Mouse (Mus musculus): ENCODE data around the gene Orai3. TPM values are rescaled to one million over a fixed set of nuclear protein-coding genes. Genes with fewer than 3 reads are reported as not detected.

Orai3 gene
- polyA plus RNA-seq (2015; fragmentation: Nextera tagmentation; extraction: Ambion mirVana), result 14.0 and 17.9 TPM in 2 replicates

DNA sequence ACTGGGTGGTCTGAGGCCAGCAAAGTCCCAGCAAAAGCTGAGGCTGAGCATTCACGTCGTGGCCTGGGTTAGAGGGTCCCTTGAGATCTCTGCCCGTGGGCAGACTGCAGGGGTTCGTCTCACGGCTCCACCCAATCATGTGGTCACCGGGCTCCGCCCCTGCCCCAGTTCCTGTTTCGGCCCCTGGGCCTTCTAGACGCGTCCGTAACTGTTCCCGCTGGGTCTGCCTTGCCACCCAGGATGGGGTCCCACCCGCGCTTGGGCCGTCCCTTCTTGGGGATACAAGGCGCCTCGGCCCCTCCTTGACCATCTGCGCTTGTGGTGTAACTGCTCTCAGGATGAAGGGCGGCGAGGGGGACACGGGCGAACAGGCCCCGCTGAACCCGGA lies at the start of gene Orai3:
Orai3 (plus strand) TSS at position 165 of the 388 bp plus-strand sequence.

DNA sequence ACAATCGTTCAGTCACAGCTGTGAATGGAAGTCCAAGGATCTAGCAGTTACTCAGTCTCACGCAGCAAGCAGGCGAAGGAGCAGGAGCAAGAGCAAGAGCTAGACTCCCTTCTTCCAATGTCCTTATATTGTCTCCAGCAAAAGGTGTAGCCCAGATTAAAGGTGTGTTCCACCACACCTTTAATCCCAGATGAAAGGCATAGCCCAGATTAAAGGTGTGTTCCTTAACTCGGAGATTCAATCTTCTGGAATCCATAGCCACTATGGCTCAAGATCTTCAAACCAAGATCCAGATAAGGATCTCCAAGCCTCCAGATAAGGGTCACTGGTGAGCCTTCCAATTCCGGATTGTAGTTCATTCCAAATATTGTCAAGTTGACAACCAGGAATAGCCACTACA lies 37.5 kb upstream of the Orai3 start, which contains the start of gene Ctf2:
Ctf2 (minus strand) TSS at position 101 of the 400 bp plus-strand sequence.

DNA sequence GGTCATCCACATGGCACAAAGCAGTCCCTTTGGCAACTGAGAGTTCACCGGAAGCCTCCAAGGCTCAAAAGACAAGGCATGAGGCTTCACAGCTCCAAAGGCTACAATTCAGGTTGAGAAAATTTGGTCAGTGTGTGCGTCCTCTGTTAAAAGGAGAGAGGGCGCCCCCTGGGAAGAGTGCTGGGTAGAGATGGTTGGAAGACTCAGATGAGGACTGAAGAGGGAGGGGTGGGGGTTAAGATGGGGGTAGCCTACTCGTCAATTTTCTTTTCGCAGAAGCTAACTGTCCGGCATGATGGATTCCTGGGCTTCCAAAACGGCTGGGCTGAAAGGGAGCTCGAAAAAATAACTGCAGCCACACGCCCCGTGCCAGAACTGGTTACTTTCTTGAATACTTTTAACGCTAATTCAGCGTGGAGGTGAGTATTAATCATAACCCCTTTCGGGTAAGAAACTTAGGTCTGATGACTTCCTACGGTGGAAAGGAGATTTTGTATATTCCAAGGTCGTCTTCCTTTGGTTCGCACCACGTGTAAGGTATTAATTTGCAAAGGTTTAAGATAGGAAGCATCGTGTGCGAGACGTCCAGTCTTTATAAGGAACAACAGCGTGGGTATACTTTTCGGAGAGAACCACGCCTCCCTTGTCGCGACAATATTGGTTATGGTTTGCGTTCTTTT lies 25.1 kb upstream of the Orai3 start, which contains the start of gene Fbxl19:
Fbxl19 (plus strand) TSS at position 178 of the 680 bp plus-strand sequence.

DNA sequence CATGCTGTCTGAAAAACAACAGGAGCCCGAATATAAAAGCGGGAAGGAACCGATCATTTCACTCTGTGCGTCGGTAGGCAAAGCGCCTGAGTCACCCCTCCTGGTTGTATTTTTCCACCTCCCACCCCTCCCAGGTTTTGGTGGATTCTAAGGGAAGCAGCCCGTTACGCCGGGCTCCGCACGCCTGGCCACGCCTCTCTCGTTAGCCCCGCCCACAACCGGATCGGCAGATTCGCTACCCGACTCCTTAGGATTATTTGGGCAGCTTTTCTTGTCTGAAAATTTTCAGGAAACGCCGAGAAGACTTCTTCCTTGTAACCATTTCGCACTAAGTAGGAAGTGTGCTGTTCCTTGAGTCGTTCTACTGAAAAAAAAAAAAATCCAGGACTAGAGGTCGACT lies 6.8 kb downstream of the Orai3 start, which contains the start of gene Setd1a:
Setd1a (plus strand) TSS at position 245 of the 400 bp plus-strand sequence.

DNA sequence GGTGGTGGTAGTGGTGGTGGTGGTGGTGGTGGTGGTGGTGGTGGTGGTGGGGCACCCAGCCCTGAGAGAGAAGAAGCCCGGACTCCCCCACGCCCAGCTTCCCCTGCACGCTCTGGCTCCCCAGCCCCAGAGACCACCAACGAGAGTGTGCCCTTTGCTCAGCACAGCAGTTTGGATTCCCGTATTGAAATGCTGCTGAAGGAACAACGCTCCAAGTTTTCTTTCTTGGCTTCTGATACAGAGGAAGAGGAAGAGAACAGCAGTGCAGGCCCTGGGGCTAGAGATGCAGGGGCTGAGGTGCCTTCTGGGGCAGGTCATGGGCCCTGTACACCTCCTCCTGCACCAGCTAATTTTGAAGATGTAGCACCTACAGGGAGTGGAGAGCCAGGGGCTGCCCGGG lies 15.7 kb downstream of the Orai3 start, which contains the start of gene Gm49388:
Gm49388 (plus strand) TSS at position 301 of the 400 bp plus-strand sequence.

DNA sequence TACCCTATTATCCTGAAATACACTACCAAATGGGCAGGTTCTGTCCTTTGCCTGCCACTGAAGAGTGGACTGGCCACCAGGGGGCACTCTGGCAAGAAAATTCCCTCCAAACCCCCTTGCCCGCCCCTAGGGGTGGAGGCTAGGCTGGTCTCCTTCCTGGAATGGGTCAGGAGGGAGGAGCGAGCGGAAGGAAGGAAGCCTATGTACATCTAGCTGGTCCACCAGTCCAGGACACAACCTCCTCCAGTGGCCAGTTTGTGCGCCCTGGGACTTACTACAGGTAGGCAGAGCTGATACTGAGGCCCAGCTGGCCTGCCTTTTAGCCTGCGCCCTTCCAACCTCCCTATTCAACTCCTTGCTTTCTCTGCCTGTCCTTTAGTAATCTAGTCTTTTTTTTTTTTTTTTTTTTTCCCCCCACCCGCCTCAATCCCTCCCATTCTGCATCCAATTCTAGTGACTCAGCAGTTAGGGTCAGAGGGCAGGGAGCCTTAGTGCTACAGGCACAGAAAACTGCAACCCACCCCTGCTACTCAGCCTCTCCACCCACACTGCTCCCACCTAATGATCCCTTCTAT lies 30.9 kb downstream of the Orai3 start, which contains the start of gene Hsd3b7:
Hsd3b7 (plus strand) TSS at position 170 of the 575 bp plus-strand sequence.

DNA sequence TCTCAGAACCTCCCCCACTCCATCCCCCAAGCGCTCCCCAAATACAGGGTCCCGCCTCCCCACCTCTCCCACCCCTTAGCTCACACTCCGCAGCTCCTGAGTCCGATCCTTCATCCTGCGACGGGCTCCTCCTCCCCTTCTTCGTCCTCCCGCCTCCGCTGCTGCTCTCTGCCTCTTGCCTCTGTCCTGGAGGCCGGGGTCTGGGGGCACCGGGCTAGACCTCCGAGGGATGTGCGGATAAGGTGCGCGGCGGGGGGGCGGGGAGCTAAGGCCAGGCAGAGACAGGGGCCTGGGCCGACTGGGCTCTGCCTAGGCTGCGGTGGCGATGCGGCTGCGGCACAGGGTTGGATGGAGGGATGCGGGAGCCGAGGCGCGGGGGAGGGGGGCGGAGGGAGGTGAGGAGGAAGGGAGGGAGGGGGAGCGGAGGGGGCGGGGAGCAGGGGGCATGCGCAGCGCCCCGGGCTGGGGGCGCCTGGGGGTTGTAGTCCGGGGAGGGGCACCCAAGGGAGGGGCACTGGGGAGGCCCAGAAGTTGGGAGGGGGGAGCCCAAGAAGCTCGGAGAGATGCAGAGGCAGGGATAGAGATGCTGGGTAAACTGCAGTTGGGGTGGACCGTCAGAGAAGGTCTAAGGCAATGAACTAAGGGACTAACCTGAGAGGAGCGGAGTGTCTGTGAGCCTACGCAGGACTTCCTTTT lies 54.7 kb downstream of the Orai3 start, which contains the start of the genes Stx4a and Stx1b:
Stx4a (plus strand) TSS at position 119 of the 696 bp plus-strand sequence.
Stx1b (minus strand) TSS at position 374 of the 696 bp plus-strand sequence.

Other genes starting within 250 kb of the Orai3 start
- gene Tmem265, start 208.4 kb upstream of the Orai3 start, polyA plus RNA-seq (2015; fragmentation: Nextera tagmentation; extraction: Ambion mirVana), result 4.8 and 7.5 TPM in 2 replicates
- 30.1 and 30.9 TPM in 2 replicates for gene Phkg2, start 196.5 kb upstream of the Orai3 start, polyA plus RNA-seq (2015; fragmentation: Nextera tagmentation; extraction: Ambion mirVana)
- gene Ccdc189, start 181.2 kb upstream of the Orai3 start, polyA plus RNA-seq (2015; fragmentation: Nextera tagmentation; extraction: Ambion mirVana), result 7.6 and 9.4 TPM in 2 replicates
- gene Rnf40, start 181.0 kb upstream of the Orai3 start, polyA plus RNA-seq (2015; fragmentation: Nextera tagmentation; extraction: Ambion mirVana), result 22.3 and 22.4 TPM in 2 replicates
- gene Zfp629, start 154.0 kb upstream of the Orai3 start, polyA plus RNA-seq (2015; fragmentation: Nextera tagmentation; extraction: Ambion mirVana), result 1.7 and 2.2 TPM in 2 replicates
- 27.9 and 29.8 TPM in 2 replicates for gene Bcl7c, start 60.9 kb upstream of the Orai3 start, polyA plus RNA-seq (2015; fragmentation: Nextera tagmentation; extraction: Ambion mirVana)
- 2.5 and 3.2 TPM in 2 replicates for gene Ctf1, start 57.1 kb upstream of the Orai3 start, polyA plus RNA-seq (2015; fragmentation: Nextera tagmentation; extraction: Ambion mirVana)
- gene Ctf2, start 37.6 kb upstream of the Orai3 start, polyA plus RNA-seq (2015; fragmentation: Nextera tagmentation; extraction: Ambion mirVana), result 0.15 and 0.26 TPM in 2 replicates
- gene Fbxl19, start 25.3 kb upstream of the Orai3 start, polyA plus RNA-seq (2015; fragmentation: Nextera tagmentation; extraction: Ambion mirVana), result 4.8 and 4.9 TPM in 2 replicates
- 13.0 and 14.9 TPM in 2 replicates for gene Setd1a, start 6.9 kb downstream of the Orai3 start, polyA plus RNA-seq (2015; fragmentation: Nextera tagmentation; extraction: Ambion mirVana)
- not detected in 2 replicates for gene Gm49388, start 15.8 kb downstream of the Orai3 start, polyA plus RNA-seq (2015; fragmentation: Nextera tagmentation; extraction: Ambion mirVana)
- 15.4 and 17.9 TPM in 2 replicates for gene Hsd3b7, start 30.8 kb downstream of the Orai3 start, polyA plus RNA-seq (2015; fragmentation: Nextera tagmentation; extraction: Ambion mirVana)
- gene Stx4a, start 54.5 kb downstream of the Orai3 start, polyA plus RNA-seq (2015; fragmentation: Nextera tagmentation; extraction: Ambion mirVana), result 31.5 and 36.4 TPM in 2 replicates
- gene Stx1b, start 54.7 kb downstream of the Orai3 start, polyA plus RNA-seq (2015; fragmentation: Nextera tagmentation; extraction: Ambion mirVana), result 0.32 and 0.75 TPM in 2 replicates
- gene Zfp646, start 106.4 kb downstream of the Orai3 start, polyA plus RNA-seq (2015; fragmentation: Nextera tagmentation; extraction: Ambion mirVana), result 5.7 and 5.9 TPM in 2 replicates
- gene Zfp668, start 107.0 kb downstream of the Orai3 start, polyA plus RNA-seq (2015; fragmentation: Nextera tagmentation; extraction: Ambion mirVana), result 10.2 and 10.5 TPM in 2 replicates
- gene Prss53, start 121.2 kb downstream of the Orai3 start, polyA plus RNA-seq (2015; fragmentation: Nextera tagmentation; extraction: Ambion mirVana), result 0.21 and 0.31 TPM in 2 replicates
- gene Gm21974, start 125.6 kb downstream of the Orai3 start, polyA plus RNA-seq (2015; fragmentation: Nextera tagmentation; extraction: Ambion mirVana), result not detected in 2 replicates
- gene Vkorc1, start 125.8 kb downstream of the Orai3 start, polyA plus RNA-seq (2015; fragmentation: Nextera tagmentation; extraction: Ambion mirVana), result 66.3 and 74.3 TPM in 2 replicates
- gene Bckdk, start 134.3 kb downstream of the Orai3 start, polyA plus RNA-seq (2015; fragmentation: Nextera tagmentation; extraction: Ambion mirVana), result 70.9 and 73.8 TPM in 2 replicates
- 19.3 and 20.4 TPM in 2 replicates for gene Kat8, start 142.7 kb downstream of the Orai3 start, polyA plus RNA-seq (2015; fragmentation: Nextera tagmentation; extraction: Ambion mirVana)
- 0.52 and 0.64 TPM in 2 replicates for gene Prss8, start 160.3 kb downstream of the Orai3 start, polyA plus RNA-seq (2015; fragmentation: Nextera tagmentation; extraction: Ambion mirVana)
- gene Prss36, start 176.9 kb downstream of the Orai3 start, polyA plus RNA-seq (2015; fragmentation: Nextera tagmentation; extraction: Ambion mirVana), result 1.9 TPM in 2 replicates
- gene Fus, start 197.6 kb downstream of the Orai3 start, polyA plus RNA-seq (2015; fragmentation: Nextera tagmentation; extraction: Ambion mirVana), result 194 and 202 TPM in 2 replicates
- gene Pycard, start 224.1 kb downstream of the Orai3 start, polyA plus RNA-seq (2015; fragmentation: Nextera tagmentation; extraction: Ambion mirVana), result 59.4 and 76.0 TPM in 2 replicates
- gene Trim72, start 234.1 kb downstream of the Orai3 start, polyA plus RNA-seq (2015; fragmentation: Nextera tagmentation; extraction: Ambion mirVana), result not detected in 2 replicates

Measured in spleen, postnatal 0 days (tissue).